Mouse (Mus musculus): ENCODE measurements around the gene Col11a2. TPM values are rescaled to one million over a fixed set of nuclear protein-coding genes. Genes with fewer than 3 reads are reported as not detected.
A peak's percentile ranks its signal among the peaks of the same experiment; 100 is the strongest.

The Col11a2 gene
- total RNA-seq, 1 experiment from 2014 or later, result 2.4 TPM

- peak; percentile 23 to 33; a peak in 1 of 4 replicates for ATAC-seq (replicated peaks in 1 of 2; ENCODE audit: insufficient read depth in 1 of 2, low FRiP score in 2 of 2, low TSS enrichment in 1 of 2, low read depth in 1 of 2, poor library complexity in 2 of 2, severe bottlenecking in 2 of 2)
Measured at GRCm38 (mm10) chr17:34090923-34091322, 51.7 kb downstream of the Col11a2 start.

GRCm38 (mm10) chr17:34092197-34092875 lies 53.1 kb downstream of the Col11a2 start, which contains the start of gene H2-Oa:
TSS of gene H2-Oa (plus strand) at chr17:34092340.
- peak; percentile 54 to 56 for ATAC-seq (replicated peaks in 1 of 2; ENCODE audit: insufficient read depth in 1 of 2, low FRiP score in 2 of 2, low TSS enrichment in 1 of 2, low read depth in 1 of 2, poor library complexity in 2 of 2, severe bottlenecking in 2 of 2)

- peak; percentile 48 to 49 for ATAC-seq (replicated peaks in 1 of 2; ENCODE audit: insufficient read depth in 1 of 2, low FRiP score in 2 of 2, low TSS enrichment in 1 of 2, low read depth in 1 of 2, poor library complexity in 2 of 2, severe bottlenecking in 2 of 2)
Measured at GRCm38 (mm10) chr17:34093199-34093874, 54.1 kb downstream of the Col11a2 start.

- ATAC-seq (replicated peaks in 1 of 2; ENCODE audit: insufficient read depth in 1 of 2, low FRiP score in 2 of 2, low TSS enrichment in 1 of 2, low read depth in 1 of 2, poor library complexity in 2 of 2, severe bottlenecking in 2 of 2), result peak in 1 of 2 experiments; percentile 24; a peak in 1 of 4 replicates
Measured at GRCm38 (mm10) chr17:34094283-34095035, 55.2 kb downstream of the Col11a2 start.

GRCm38 (mm10) chr17:34096497-34097010 lies 57.3 kb downstream of the Col11a2 start:
- no peak for ATAC-seq (replicated peaks in 1 of 2; ENCODE audit: insufficient read depth in 1 of 2, low FRiP score in 2 of 2, low TSS enrichment in 1 of 2, low read depth in 1 of 2, poor library complexity in 2 of 2, severe bottlenecking in 2 of 2)

GRCm38 (mm10) chr17:34097272-34097671 lies 58.0 kb downstream of the Col11a2 start:
- ATAC-seq (replicated peaks in 1 of 2; ENCODE audit: insufficient read depth in 1 of 2, low FRiP score in 2 of 2, low TSS enrichment in 1 of 2, low read depth in 1 of 2, poor library complexity in 2 of 2, severe bottlenecking in 2 of 2), result no peak

- ATAC-seq (replicated peaks in 1 of 2; ENCODE audit: insufficient read depth in 1 of 2, low FRiP score in 2 of 2, low TSS enrichment in 1 of 2, low read depth in 1 of 2, poor library complexity in 2 of 2, severe bottlenecking in 2 of 2), result no peak
Measured at GRCm38 (mm10) chr17:34098709-34099479, 59.7 kb downstream of the Col11a2 start.

- no peak for ATAC-seq (replicated peaks in 1 of 2; ENCODE audit: insufficient read depth in 1 of 2, low FRiP score in 2 of 2, low TSS enrichment in 1 of 2, low read depth in 1 of 2, poor library complexity in 2 of 2, severe bottlenecking in 2 of 2)
Measured at GRCm38 (mm10) chr17:34099531-34099930, 60.3 kb downstream of the Col11a2 start.

- 0 out of 4 replicates have a peak, but pooled peaks of 1 of the 2 experiments have one; percentile 3 for ATAC-seq (replicated peaks in 1 of 2; ENCODE audit: insufficient read depth in 1 of 2, low FRiP score in 2 of 2, low TSS enrichment in 1 of 2, low read depth in 1 of 2, poor library complexity in 2 of 2, severe bottlenecking in 2 of 2)
Measured at GRCm38 (mm10) chr17:34101185-34101584, 61.9 kb downstream of the Col11a2 start.

GRCm38 (mm10) chr17:34101604-34102032 lies 62.4 kb downstream of the Col11a2 start:
- ATAC-seq (replicated peaks in 1 of 2; ENCODE audit: insufficient read depth in 1 of 2, low FRiP score in 2 of 2, low TSS enrichment in 1 of 2, low read depth in 1 of 2, poor library complexity in 2 of 2, severe bottlenecking in 2 of 2), result peak; percentile 88 to 90

- no peak for ATAC-seq (replicated peaks in 1 of 2; ENCODE audit: insufficient read depth in 1 of 2, low FRiP score in 2 of 2, low TSS enrichment in 1 of 2, low read depth in 1 of 2, poor library complexity in 2 of 2, severe bottlenecking in 2 of 2)
Measured at GRCm38 (mm10) chr17:34102831-34103230, 63.6 kb downstream of the Col11a2 start.

- no peak for ATAC-seq (replicated peaks in 1 of 2; ENCODE audit: insufficient read depth in 1 of 2, low FRiP score in 2 of 2, low TSS enrichment in 1 of 2, low read depth in 1 of 2, poor library complexity in 2 of 2, severe bottlenecking in 2 of 2)
Measured at GRCm38 (mm10) chr17:34104804-34105203, 65.6 kb downstream of the Col11a2 start.

GRCm38 (mm10) chr17:34106555-34106954 lies 67.3 kb downstream of the Col11a2 start:
- ATAC-seq (replicated peaks in 1 of 2; ENCODE audit: insufficient read depth in 1 of 2, low FRiP score in 2 of 2, low TSS enrichment in 1 of 2, low read depth in 1 of 2, poor library complexity in 2 of 2, severe bottlenecking in 2 of 2), result no peak

GRCm38 (mm10) chr17:34107109-34107867 lies 68.1 kb downstream of the Col11a2 start:
- ATAC-seq (replicated peaks in 1 of 2; ENCODE audit: insufficient read depth in 1 of 2, low FRiP score in 2 of 2, low TSS enrichment in 1 of 2, low read depth in 1 of 2, poor library complexity in 2 of 2, severe bottlenecking in 2 of 2), result no peak

GRCm38 (mm10) chr17:34108460-34108859 lies 69.2 kb downstream of the Col11a2 start:
- no peak for ATAC-seq (replicated peaks in 1 of 2; ENCODE audit: insufficient read depth in 1 of 2, low FRiP score in 2 of 2, low TSS enrichment in 1 of 2, low read depth in 1 of 2, poor library complexity in 2 of 2, severe bottlenecking in 2 of 2)

GRCm38 (mm10) chr17:34109038-34109805 lies 70.0 kb downstream of the Col11a2 start:
- peak; percentile 44 to 69; a peak in 1 of 4 replicates for ATAC-seq (replicated peaks in 1 of 2; ENCODE audit: insufficient read depth in 1 of 2, low FRiP score in 2 of 2, low TSS enrichment in 1 of 2, low read depth in 1 of 2, poor library complexity in 2 of 2, severe bottlenecking in 2 of 2)

Measured in hematopoietic stem cell, adult 5-6 weeks (primary cell).